Mouse (Mus musculus) brain, embryonic 14.5 days (tissue): ENCODE measurements at regions not wholly inside any gene's neighbourhood (a gene's known extent, or its start where the extent isn't known, plus 50 kb on each side); places are given as distances from the start of the nearest gene placed in this dataset.

Source experiments
- DNase-seq: peaks from one replicate; pipeline ENCODE4 v3.0.0-alpha.2; 2011; ENCODE audit warnings: low read depth
- CTCF ChIP-seq: fragments of 200-500 bp; IDR thresholded peaks from 2 replicates; pipeline ENCODE4 v1.5.1; 2012; ENCODE audit warnings: inconsistent platforms, mild to moderate bottlenecking, moderate library complexity, borderline replicate concordance; ENCODE audit not compliant: insufficient read depth, insufficient read length; ENCODE audit errors: extremely low read depth
- POLR2A ChIP-seq: fragments of 200-500 bp; IDR thresholded peaks from 2 replicates; pipeline ENCODE4 v1.6.1; 2012; ENCODE audit warnings: mild to moderate bottlenecking, inconsistent platforms, borderline replicate concordance; ENCODE audit not compliant: poor library complexity, insufficient read depth, insufficient read length, severe bottlenecking; ENCODE audit errors: extremely low read depth

GRCm38 (mm10) chr5:133453349-133454049 lies 646.0 kb upstream of the Castor2 start:
- DNase-seq: peak; percentile 95
- TF ChIP-seq POLR2A (no peak), CTCF (no peak)

GRCm38 (mm10) chr5:133449926-133450325 lies 649.6 kb upstream of the Castor2 start:
- no peak for TF ChIP-seq CTCF
- no peak for TF ChIP-seq POLR2A
- DNase-seq: peak; percentile 84

GRCm38 (mm10) chr5:133400826-133401225 lies 698.7 kb upstream of the Castor2 start:
- peak; percentile 54 for DNase-seq
- TF ChIP-seq POLR2A (no peak), CTCF (no peak)

GRCm38 (mm10) chr5:133389896-133390295 lies 709.6 kb upstream of the Castor2 start:
- no peak for DNase-seq
- TF ChIP-seq CTCF (no peak), POLR2A (no peak)

GRCm38 (mm10) chr5:133389023-133389840 lies 710.3 kb upstream of the Castor2 start:
- peak; percentile 90 for DNase-seq
- no peak for TF ChIP-seq POLR2A
- TF ChIP-seq CTCF: no peak

- TF ChIP-seq POLR2A (no peak), CTCF (no peak)
- peak; percentile 78 for DNase-seq
Measured at GRCm38 (mm10) chr5:133385374-133386349, 713.8 kb upstream of the Castor2 start.

- DNase-seq: peak; percentile 95
- TF ChIP-seq POLR2A: no peak
- TF ChIP-seq CTCF: no peak
Measured at GRCm38 (mm10) chr5:133365771-133366170, 733.7 kb upstream of the Castor2 start.

GRCm38 (mm10) chr5:133347516-133347915 lies 752.0 kb upstream of the Castor2 start:
- peak; percentile 58 for DNase-seq
- TF ChIP-seq CTCF: no peak
- no peak for TF ChIP-seq POLR2A

- no peak for DNase-seq
- no peak for TF ChIP-seq CTCF
- no peak for TF ChIP-seq POLR2A
Measured at GRCm38 (mm10) chr5:133341973-133342372, 757.5 kb upstream of the Castor2 start.

GRCm38 (mm10) chr5:133320626-133321025 lies 777.5 kb upstream of the Auts2 start:
- DNase-seq: peak; percentile 47
- TF ChIP-seq CTCF: no peak
- TF ChIP-seq POLR2A: no peak

- no peak for TF ChIP-seq POLR2A
- TF ChIP-seq CTCF: no peak
- no peak for DNase-seq
Measured at GRCm38 (mm10) chr5:133320206-133320605, 777.1 kb upstream of the Auts2 start.
